Mouse (Mus musculus): ENCODE measurements around the gene Abhd16a.

- no peak for TF ChIP-seq POLR2A (IDR thresholded peaks at IDR 0.05; ENCODE audit: insufficient read depth, low read depth, low read length)
- no peak for TF ChIP-seq CTCF (IDR thresholded peaks at IDR 0.05)
Measured at GRCm38 (mm10) chr17:35120745-35121142, 31.7 kb downstream of the Abhd16a start.
